Mouse (Mus musculus) limb, embryonic 14.5 days (tissue): ENCODE results near the gene Klhl32. TPM values are rescaled to one million over a fixed set of nuclear protein-coding genes. Genes with fewer than 3 reads are reported as not detected.

Experiments used
- ATAC-seq: fragments of 200-750 bp; cut with Nextera tagmentation; 2 replicates; pipeline ENCODE4 v1.8.0; 2017; ENCODE audit warnings: low read depth, moderate number of reproducible peaks, moderate TSS enrichment; ENCODE audit not compliant: low FRiP score
- DNase-seq: peaks from one replicate; pipeline ENCODE4 v3.0.0-alpha.2; 2015; ENCODE audit warnings: low spot score
- H3K27ac ChIP-seq: fragments of 300-500 bp; sonication (generic); replicated peaks from 2 replicates; pipeline ENCODE4 v1.5.1; 2014; ENCODE audit warnings: low read depth, mild to moderate bottlenecking, low read length, moderate library complexity, mixed read lengths
- H3K27me3 ChIP-seq: fragments of 300-500 bp; sonication (generic); 2 replicates; pipeline ENCODE4 v1.6.1; 2014; ENCODE audit warnings: low read length, mixed read lengths; ENCODE audit not compliant: control insufficient read depth, insufficient read depth
- H3K36me3 ChIP-seq: fragments of 300-500 bp; sonication (generic); 2 replicates; pipeline ENCODE4 v1.6.1; 2014; ENCODE audit warnings: mild to moderate bottlenecking, low read length, moderate library complexity, mixed read lengths; ENCODE audit not compliant: control insufficient read depth, insufficient read depth
- H3K4me1 ChIP-seq: fragments of 300-500 bp; sonication (generic); 2 replicates; pipeline ENCODE4 v1.6.1; 2014; ENCODE audit warnings: antibody characterized with exemption, low read length, mixed read lengths; ENCODE audit not compliant: control insufficient read depth, insufficient read depth
- H3K4me2 ChIP-seq: fragments of 300-500 bp; sonication (generic); replicated peaks from 2 replicates; pipeline ENCODE4 v1.6.1; 2014; ENCODE audit warnings: low read depth, mild to moderate bottlenecking, low read length, moderate library complexity; ENCODE audit not compliant: severe bottlenecking
- H3K4me3 ChIP-seq: fragments of 300-500 bp; sonication (generic); replicated peaks from 2 replicates; pipeline ENCODE4 v1.5.1; 2014; ENCODE audit warnings: low read length
- H3K9ac ChIP-seq: fragments of 300-500 bp; sonication (generic); 2 replicates; pipeline ENCODE4 v1.6.1; 2014; ENCODE audit warnings: mild to moderate bottlenecking, low read depth, low read length, moderate library complexity; ENCODE audit not compliant: severe bottlenecking
- H3K9me3 ChIP-seq: fragments of 300-500 bp; sonication (generic); 2 replicates; pipeline ENCODE4 v1.6.1; 2016; ENCODE audit warnings: low read length; ENCODE audit not compliant: control insufficient read depth
- POLR2A ChIP-seq: fragments of 200-500 bp; IDR thresholded peaks from 2 replicates; pipeline ENCODE4 v1.8.0; 2012; ENCODE audit warnings: inconsistent platforms, mild to moderate bottlenecking, moderate library complexity, borderline replicate concordance; ENCODE audit not compliant: insufficient read depth, insufficient read length; ENCODE audit errors: extremely low read depth
- WGBS: fragments of 180-500 bp; shearing (Covaris S2); extraction: QIAGEN DNeasy Blood & Tissue Kit; methylation state at CpG from one replicate; pipeline ENCODE4 v1.1.7; 2014; 5-methylcytosine and 5-hydroxymethylcytosine counted together
- polyA plus RNA-seq, 2 experiments: library from polyadenylated mRNA; depleted of rRNA in 1 of 2; stranded (reverse) in 1 of 2; unstranded in 1 of 2; fragments of >200 nt; fragmentation: Nextera tagmentation in 1 of 2; extraction: Ambion mirVana in 1 of 2; gene quantifications; 2 replicates each; pipeline versions ENCODE4 v1.2.1 to v1.2.3; 2012 to 2014

Gene Klhl32
- polyA plus RNA-seq (2012; rRNA removed) (1.5 TPM in 2 replicates), polyA plus RNA-seq (2014; fragmentation: Nextera tagmentation; extraction: Ambion mirVana) (3.0 and 4.2 TPM in 2 replicates)

DNA sequence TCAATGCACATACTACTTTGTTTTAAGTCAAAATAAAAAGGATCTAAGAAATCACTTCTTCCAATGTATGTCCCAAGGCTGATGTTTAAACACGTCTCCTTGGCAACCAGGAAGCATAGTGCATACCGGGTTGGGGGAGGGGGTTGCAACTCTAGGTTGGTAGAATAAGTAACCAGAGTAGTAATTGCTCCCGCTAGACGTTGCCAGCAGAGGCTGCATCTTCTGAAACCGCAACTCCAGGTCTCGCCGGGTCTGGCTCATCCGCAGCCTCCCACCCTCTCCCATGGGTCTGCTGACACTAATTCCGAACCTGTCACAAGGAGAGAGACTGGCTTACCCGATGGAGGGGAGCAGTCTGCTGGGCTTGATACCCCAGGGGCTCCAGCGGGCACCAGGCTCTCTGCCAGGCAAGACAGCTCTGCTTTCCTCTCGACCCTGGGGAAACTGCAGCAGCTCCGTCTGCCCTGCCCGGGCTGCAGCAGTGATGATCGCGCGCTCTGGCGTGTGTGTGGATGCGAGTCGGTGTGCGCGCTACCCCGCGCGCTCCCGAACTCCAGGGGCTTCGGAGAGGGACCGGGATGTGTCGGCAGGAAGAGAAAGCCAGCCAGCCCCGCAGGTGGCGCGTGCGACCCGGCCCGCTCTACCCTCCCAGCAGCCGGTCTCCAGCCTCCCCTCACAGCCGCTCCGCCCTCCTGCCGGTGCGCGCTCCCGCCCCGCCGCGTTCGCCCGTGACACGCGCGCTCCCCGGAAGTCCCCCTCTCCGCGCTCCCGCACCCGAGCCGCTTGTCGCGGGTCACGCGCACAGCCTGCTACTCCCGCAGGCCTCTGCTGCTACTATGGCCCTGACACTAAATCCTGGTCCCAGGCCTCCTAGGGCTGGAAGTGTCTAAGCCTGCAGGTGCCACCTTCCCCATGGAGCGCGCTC lies at the start of gene Klhl32:
Gene Klhl32 (minus strand): TSS at position 724 of the 925 bp plus-strand sequence.
- H3K27me3 ChIP-seq, result no peaks in the 10 kb centered on the region
- H3K36me3 ChIP-seq, result no peaks in the 10 kb centered on the region
- WGBS, result under 1% methylated on average over 46 of the region's 63 CpGs
- H3K4me2 ChIP-seq, result peak within 1 kb of the TSS; percentile 97
- no peaks in the 10 kb centered on the region for H3K4me1 ChIP-seq
- peak; percentile 88 for ATAC-seq
- H3K9ac ChIP-seq, result peak within 1 kb of the TSS; percentile 66
- peak within 1 kb of the TSS; percentile 71 for H3K4me3 ChIP-seq
- no peaks in the 10 kb centered on the region for H3K9me3 ChIP-seq
- TF ChIP-seq POLR2A, result no peak
- DNase-seq, result peak; percentile 65
- H3K27ac ChIP-seq, result no peak within 1 kb of the TSS

DNA sequence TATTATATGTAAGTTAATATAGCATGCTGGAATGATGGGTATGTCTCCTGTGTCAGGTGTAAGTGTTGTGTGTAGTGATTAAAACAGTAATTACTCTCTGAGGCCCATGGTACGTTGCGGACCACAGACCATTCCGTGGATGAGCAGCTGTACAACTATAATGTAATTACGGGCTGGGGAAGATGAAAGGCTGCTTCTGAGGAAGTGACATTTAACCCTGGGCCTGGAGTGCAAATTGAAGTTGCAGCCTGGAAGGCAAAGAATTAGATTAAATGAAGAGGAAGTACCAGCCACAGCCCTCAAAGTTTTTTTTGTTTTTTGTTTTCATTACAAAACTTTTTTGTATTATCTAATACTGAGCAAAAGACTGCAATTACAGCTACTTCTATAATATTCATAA lies 48.2 kb upstream of the Klhl32 start:
- Histone ChIP-seq H3K36me3 (0 out of 2 replicates have a peak, but pooled peaks cover 8% of the 10 kb centered on the region), H3K4me1 (peaks cover 7% of the 10 kb centered on the region), H3K27me3 (no peaks in the 10 kb centered on the region), H3K4me3 (peak overlapping the region; percentile 90), H3K9ac (peak overlapping the region; percentile 76; the same call in 1 of the 2 replicates), H3K4me2 (peak overlapping the region; percentile 80), H3K27ac (no peak overlapping the region), H3K9me3 (no peaks in the 10 kb centered on the region)
- TF ChIP-seq POLR2A, result no peak
- ATAC-seq, result no peak
- 9% methylated on average over 4 of the region's 4 CpGs for WGBS
- no peak for DNase-seq

DNA sequence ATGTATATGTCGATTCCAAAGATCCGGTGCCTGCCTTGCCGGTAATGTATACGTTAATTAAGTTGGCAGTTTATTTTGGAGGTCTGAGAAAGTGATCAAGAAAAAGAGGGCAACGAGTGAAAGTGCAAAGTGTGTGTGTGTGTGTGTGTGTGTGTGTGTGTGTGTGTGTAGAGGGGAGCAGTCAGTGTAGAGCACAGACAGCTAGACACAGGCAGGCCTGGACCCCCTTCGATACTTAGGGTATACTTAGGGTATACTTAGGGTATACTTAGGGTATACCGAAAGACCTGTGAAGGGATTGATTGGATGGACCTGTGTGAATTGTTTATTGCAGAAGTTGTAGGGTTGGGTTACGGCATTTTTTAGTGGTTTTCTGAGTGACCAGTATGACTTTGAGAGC lies 47.7 kb upstream of the Klhl32 start:
- DNase-seq (no peak), ATAC-seq (no peak)
- Histone ChIP-seq H3K9ac (peak overlapping the region; percentile 76), H3K4me3 (peak overlapping the region; percentile 90), H3K27me3 (no peaks in the 10 kb centered on the region), H3K9me3 (no peaks in the 10 kb centered on the region), H3K36me3 (0 out of 2 replicates have a peak, but pooled peaks cover 8% of the 10 kb centered on the region), H3K27ac (no peak overlapping the region), H3K4me1 (peaks cover 7% of the 10 kb centered on the region), H3K4me2 (peak overlapping the region; percentile 80)
- 15% methylated on average over 8 of the region's 8 CpGs for WGBS
- TF ChIP-seq POLR2A, result no peak

DNA sequence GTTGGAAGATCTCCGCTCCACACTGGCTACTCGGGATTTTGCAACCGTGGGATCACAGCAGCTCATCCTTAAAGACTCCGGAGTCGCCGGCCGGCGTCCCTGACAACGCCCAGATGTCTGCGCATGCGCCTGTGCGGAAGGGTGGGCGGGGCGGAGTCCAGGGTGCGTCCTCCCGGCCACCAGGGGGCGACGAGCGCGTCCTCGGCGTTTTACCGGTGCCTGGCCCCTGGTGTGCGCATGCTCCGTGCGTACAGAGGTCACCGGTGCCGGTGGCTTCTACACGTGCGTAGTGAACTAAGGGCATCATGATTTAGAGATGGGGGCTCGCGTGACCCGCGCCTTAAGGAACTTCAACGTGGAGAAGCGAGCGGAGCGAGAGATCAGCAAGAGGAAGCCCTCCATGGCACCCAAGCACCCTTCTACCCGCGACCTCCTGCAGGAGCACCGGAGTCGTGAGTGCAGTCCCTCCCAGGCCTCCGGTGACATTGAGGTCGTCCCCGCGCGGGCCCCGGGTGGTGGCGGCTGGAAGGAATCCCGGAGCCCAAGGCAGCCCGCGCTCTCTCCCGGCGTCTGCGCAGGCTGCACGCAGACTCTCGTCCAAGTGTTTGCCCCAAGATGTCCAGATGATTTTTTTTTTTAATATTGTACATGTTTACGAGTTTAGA lies 47.1 kb upstream of the Klhl32 start, which contains the start of gene Ndufaf4:
Gene Ndufaf4 (plus strand): TSS at position 233 of the 665 bp plus-strand sequence.
- ATAC-seq, result peak; percentile 96
- peak within 1 kb of the TSS; percentile 80 for H3K4me2 ChIP-seq
- no peaks in the 10 kb centered on the region for H3K27me3 ChIP-seq
- no peaks in the 10 kb centered on the region for H3K9me3 ChIP-seq
- under 1% methylated on average over 58 of the region's 58 CpGs for WGBS
- peaks cover 7% of the 10 kb centered on the region for H3K4me1 ChIP-seq
- peak; percentile 43; the same call in 1 of the 2 replicates for TF ChIP-seq POLR2A
- peak within 1 kb of the TSS; percentile 90 for H3K4me3 ChIP-seq
- H3K9ac ChIP-seq, result peak within 1 kb of the TSS; percentile 76
- DNase-seq, result peak; percentile 88
- no peak within 1 kb of the TSS for H3K27ac ChIP-seq
- H3K36me3 ChIP-seq, result 0 out of 2 replicates have a peak, but pooled peaks cover 8% of the 10 kb centered on the region

DNA sequence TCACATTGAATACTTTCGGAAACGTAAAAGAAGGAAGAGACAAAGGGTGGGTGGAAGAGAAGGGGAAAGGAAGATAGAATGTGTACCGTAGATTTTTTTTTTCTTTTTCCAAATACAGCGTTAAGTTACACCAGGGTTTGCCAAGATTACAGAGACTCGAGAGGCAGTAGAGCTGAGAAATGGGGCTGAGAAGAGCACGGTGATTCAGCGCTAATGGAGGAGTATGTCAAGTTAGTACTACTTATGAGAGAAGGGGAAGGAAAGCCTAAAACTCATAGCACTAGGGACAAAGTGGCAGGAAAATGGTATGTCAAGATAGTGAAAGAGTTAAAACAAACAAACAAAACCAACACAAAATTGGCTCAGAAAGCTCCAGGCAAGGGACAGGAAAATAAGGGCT lies 46.4 kb upstream of the Klhl32 start:
- TF ChIP-seq POLR2A, result no peak
- Histone ChIP-seq H3K27me3 (no peaks in the 10 kb centered on the region), H3K36me3 (0 out of 2 replicates have a peak, but pooled peaks cover 8% of the 10 kb centered on the region), H3K4me1 (peaks cover 7% of the 10 kb centered on the region), H3K4me3 (peak overlapping the region; percentile 90), H3K4me2 (peak overlapping the region; percentile 80), H3K9ac (peak overlapping the region; percentile 43), H3K27ac (no peak overlapping the region), H3K9me3 (no peaks in the 10 kb centered on the region)
- ATAC-seq, result no peak
- no peak for DNase-seq
- 21% methylated on average over 7 of the region's 7 CpGs for WGBS
